8 mouse cellular contexts compared by ENCODE assay signal in the genomic region with DNA sequence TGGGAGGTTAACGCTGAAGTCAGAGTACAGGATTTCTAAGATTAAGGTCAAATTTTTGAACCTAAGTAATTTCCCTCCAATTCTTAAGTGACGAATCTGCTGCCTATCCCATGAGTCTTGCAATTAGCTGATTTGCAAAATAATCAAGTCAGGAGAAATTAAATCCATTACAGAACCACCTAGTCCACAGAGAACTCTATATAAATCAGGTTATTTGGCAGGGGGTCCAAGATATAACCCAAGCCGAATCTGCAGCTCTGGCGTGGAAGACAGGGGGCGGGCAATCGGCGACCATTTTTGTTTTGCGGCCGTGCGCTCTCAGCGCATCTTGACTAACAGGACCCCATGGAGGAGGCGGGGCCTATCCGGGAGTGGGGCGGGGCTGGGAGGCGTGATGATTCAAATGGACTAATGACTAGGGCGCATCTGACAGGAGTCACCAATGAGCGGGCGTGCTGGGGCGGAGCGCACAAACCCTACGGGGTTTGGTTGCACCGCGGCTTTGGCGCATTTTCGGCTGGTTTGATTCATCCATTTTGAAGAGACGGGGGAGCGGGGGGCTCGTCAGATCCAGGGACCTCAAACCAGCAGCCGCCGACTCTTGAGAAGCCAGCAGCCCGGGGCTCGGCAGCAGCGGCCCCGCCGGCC. TPM values are rescaled to one million over a fixed set of nuclear protein-coding genes. Genes with fewer than 3 reads are reported as not detected.
DNase-seq lines count a peak whose midpoint lies in the region; ATAC-seq lines count a peak whose summit lies in the region.

A gene (plus strand): TSS at position 534 of the 648 bp plus-strand sequence.

- DNase-seq in adrenal gland, adult 18-20 months (ENCODE audit: low spot score in 2 of 2): peak; percentile 96
- peak; percentile 100 for DNase-seq in embryo, embryonic 11 days
- DNase-seq in gastrocnemius, postnatal 25 days: peak; percentile 100
- DNase-seq in intestine, embryonic 14.5 days (ENCODE audit: low spot score): peak; percentile 97
- peak; percentile 99 to 100 for DNase-seq in left cerebral cortex, postnatal 14 days (ENCODE audit: low spot score in 2 of 2)
- peak; percentile 98 for DNase-seq in mesoderm, embryonic 11.5 days (ENCODE audit: low read depth, low spot score)
- DNase-seq in right cerebral cortex, postnatal 36 days (ENCODE audit: low spot score in 2 of 2): peak; percentile 99 to 100
- peak; percentile 100 for DNase-seq in yolk sac, embryonic 10.5 days (ENCODE audit: low spot score)

- H3K36me3 ChIP-seq in intestine, embryonic 14.5 days (ENCODE audit: control insufficient read depth, insufficient read depth, low read length): peaks cover 6% of the 10 kb centered on the region

- H3K9me3 ChIP-seq in intestine, embryonic 14.5 days (ENCODE audit: control insufficient read depth, low read length): no peaks in the 10 kb centered on the region

- H3K4me1 ChIP-seq in intestine, embryonic 14.5 days (replicated peaks; ENCODE audit: control insufficient read depth, insufficient read depth, low read length): peaks cover 7% of the 10 kb centered on the region; the same call in 1 of the 2 replicates

- 1% methylated on average over 35 of the region's 35 CpGs for WGBS in intestine, embryonic 14.5 days

- peak within 1 kb of the TSS; percentile 97 for H3K27ac ChIP-seq in intestine, embryonic 14.5 days (ENCODE audit: low read depth)

- peak within 1 kb of the TSS; percentile 99 for H3K9ac ChIP-seq in intestine, embryonic 14.5 days (ENCODE audit: low read length)

- intact Hi-C loops in left cerebral cortex, postnatal 14 days (cut with DNase I): no loop called here

- ATAC-seq in intestine, embryonic 14.5 days (replicated peaks; ENCODE audit: low FRiP score, low TSS enrichment, low read depth): peak; percentile 97

- H3K4me3 ChIP-seq in intestine, embryonic 14.5 days (ENCODE audit: low read depth, low read length): peak within 1 kb of the TSS; percentile 95

- H3K27me3 ChIP-seq in intestine, embryonic 14.5 days (replicated peaks; ENCODE audit: control insufficient read depth, insufficient read depth, low read length): no peaks in the 10 kb centered on the region

- peak within 1 kb of the TSS; percentile 85 for H3K4me2 ChIP-seq in intestine, embryonic 14.5 days (ENCODE audit: low read length)

RNA-seq across cellular contexts. Expression of the gene that starts here (rescaled TPM):
- total RNA-seq in adrenal gland, adult 18-20 months (2021): 100 to 1,000 TPM; 107 to 130 TPM
- 10 to 100 TPM; 53.8 to 53.9 TPM for total RNA-seq in gastrocnemius, postnatal 25 days (2021)
- polyA plus RNA-seq in intestine, embryonic 14.5 days (2014; fragmentation: Nextera tagmentation; extraction: Ambion mirVana): 50.5 and 52.5 TPM in 2 replicates
- total RNA-seq in left cerebral cortex, postnatal 14 days (2021): 100 to 1,000 TPM; 159 to 163 TPM

Comparison
In these comparisons a context has a peak if more than half of its experiments do, and no peak if none do; other contexts are left out.
1. Peak in every context shown above with its lines: DNase-seq, ATAC-seq, H3K4me3 ChIP-seq and H3K27ac ChIP-seq.